Mouse (Mus musculus) liver, adult 2 months (tissue): ENCODE measurements around the gene Oprm1.

ENCODE experiments used
- CTCF ChIP-seq: fragments of 200-500 bp; IDR thresholded peaks from 2 replicates; pipeline ENCODE4 v1.5.1; 2011; ENCODE audit warnings: low read depth, low read length, control low read depth
- POLR2A ChIP-seq: fragments of 200-500 bp; IDR thresholded peaks from 2 replicates; pipeline ENCODE4 v1.6.1; 2011; ENCODE audit warnings: low read length, control low read depth; ENCODE audit not compliant: insufficient read depth; ENCODE audit errors: extremely low read depth

GRCm38 (mm10) chr10:7047919-7048291 is 289.6 kb downstream of the Oprm1 start:
- no peak for TF ChIP-seq POLR2A
- no peak for TF ChIP-seq CTCF
